Mouse (Mus musculus): ENCODE data around the gene Tm9sf4. TPM values are rescaled to one million over a fixed set of nuclear protein-coding genes. Genes with fewer than 3 reads are reported as not detected.

Tm9sf4 gene
- polyA plus RNA-seq, 1 experiment from 2014 or later = 95.3 TPM

DNA sequence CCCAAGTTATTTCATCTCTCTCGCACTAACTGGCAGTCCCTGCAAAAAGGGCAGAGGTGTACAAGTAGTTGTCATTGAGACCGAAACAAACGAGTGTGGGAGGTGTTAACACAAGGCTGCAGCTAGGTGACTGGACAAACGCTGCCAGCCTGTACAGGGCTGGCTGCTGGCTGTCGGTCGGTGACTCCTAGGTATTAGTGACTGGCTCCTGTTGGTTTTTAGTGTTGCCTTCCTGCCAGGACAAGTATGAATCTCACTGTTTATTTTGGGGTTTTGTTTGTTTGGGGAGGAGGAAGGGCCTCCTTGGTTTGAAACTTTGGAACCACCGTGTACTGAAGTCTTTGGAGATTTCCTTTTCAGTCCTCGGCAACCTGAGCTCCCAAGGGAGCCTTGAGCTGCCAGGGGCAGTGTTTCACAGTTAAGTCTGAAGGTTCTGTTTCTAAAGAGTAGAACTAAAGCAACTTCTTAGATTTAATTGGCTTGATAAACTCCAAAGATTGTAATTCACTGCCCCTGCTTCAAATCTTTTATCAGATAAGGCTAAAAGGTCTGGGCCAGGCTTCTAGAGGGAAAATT lies 15.0 kb downstream of the Tm9sf4 start:
- in situ Hi-C loops (cut with MboI; ENCODE audit: low pct_unique_long_range_greater_than_20kb) = no loop called here
- H3K27me3 ChIP-seq = no peaks in the 10 kb centered on the region
- DNase-seq (ENCODE audit: low read depth, low spot score) = no peak
- no peak for ATAC-seq
- TF ChIP-seq CTCF (IDR thresholded peaks at IDR 0.05) = no peak
- ChIA-PET POLR2A (no interaction called here), CTCF (interaction anchor here (1.1 to 1.3 kb wide), 2 partner anchors 13 to 29 kb away, joined by 3 to 4 read pairs; no protein-coding TSS in a partner anchor)

DNA sequence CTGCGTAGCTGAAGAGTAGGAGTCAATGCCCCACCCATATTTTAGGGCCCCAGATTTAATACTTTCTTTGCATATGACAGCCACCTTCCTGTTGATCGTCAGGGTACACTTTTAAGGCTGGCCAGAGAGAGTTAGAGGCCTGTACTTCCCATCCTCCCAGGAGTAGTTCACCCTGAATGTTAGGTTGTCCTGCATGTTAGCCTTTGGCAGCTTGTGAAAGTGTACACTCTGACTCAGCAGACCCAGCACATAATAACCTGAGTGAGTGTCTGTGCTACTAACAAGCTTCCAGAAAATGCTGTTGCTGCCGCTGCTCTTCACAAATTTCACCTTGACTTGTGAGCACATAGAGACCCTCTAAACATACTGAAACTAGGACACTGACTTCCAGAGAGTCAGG lies 16.1 kb downstream of the Tm9sf4 start:
- DNase-seq (ENCODE audit: low read depth, low spot score) (no peak), ATAC-seq (no peak)
- no peak for TF ChIP-seq CTCF (IDR thresholded peaks at IDR 0.05)
- in situ Hi-C loops (cut with MboI; ENCODE audit: low pct_unique_long_range_greater_than_20kb) = no loop called here
- POLR2A ChIA-PET = interaction anchor here (0.6 kb wide), 1 partner anchor 15 kb away, joined by 3 read pairs; no protein-coding TSS in a partner anchor
- CTCF ChIA-PET = interaction anchor here (1.3 kb wide), 2 partner anchors 14 to 30 kb away, joined by 3 to 4 read pairs; no protein-coding TSS in a partner anchor
- H3K27me3 ChIP-seq = no peaks in the 10 kb centered on the region

DNA sequence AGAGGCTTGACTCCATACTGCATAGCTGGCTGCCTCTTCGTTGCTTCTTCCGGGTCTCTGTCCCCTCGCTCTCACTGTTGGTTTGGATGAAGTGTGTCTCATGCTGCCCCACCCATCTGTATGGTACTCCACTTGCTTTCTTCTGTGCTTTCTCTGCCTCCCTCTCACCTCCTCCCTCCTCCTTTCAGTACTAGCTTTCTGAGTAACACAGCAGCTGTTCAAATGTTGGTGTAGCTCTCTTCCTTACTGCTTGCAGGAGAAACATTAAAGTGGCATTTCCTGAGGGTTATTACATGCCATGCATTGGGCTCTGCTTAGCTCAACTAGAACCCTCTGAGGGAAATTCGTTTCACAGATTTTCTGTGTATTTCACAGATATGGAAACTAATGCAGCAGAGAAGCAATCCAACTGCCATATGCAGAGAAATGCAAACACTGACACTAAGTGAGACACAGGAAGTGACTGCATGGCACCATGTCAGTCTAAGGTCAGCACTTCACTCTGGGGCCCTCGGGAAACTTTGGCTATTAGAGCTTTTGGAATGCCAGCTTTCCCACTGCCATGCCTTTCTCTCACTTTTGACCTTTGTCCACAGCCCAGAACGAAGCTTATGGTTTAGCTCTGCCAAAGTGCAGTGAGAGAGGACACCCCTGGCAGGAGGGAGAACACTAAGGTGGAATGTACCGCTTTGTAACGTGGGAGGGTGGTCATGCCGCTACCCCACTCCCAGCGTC lies 18.2 kb downstream of the Tm9sf4 start:
- no peak for TF ChIP-seq CTCF (IDR thresholded peaks at IDR 0.05)
- H3K27me3 ChIP-seq = no peaks in the 10 kb centered on the region
- ChIA-PET CTCF (interaction anchor here (1.2 kb wide), 1 partner anchor 37 kb away, joined by 3 read pairs; no protein-coding TSS in a partner anchor), POLR2A (no interaction called here)
- DNase-seq (ENCODE audit: low read depth, low spot score) (no peak), ATAC-seq (no peak)
- in situ Hi-C loops (cut with MboI; ENCODE audit: low pct_unique_long_range_greater_than_20kb) = no loop called here

DNA sequence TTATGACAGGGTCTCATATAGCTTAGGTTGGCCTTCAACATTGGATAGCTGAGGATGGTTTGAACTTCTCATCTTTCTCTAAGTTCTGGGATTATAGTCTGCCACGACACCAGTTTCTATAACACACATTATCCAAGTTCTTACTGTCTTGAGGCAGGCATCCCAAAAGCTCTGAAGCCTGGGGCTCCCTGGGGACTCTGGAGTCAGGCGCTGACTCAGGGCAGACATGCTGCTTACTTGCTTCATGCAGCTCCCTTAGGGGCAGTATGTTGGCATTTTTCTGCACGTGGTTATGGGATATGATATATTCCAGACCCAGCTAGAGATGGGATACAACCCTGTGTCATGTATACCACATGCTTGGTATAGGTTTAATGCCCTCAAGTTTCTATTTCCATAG lies 18.9 kb downstream of the Tm9sf4 start:
- CTCF ChIA-PET = interaction anchor here (1.2 kb wide), 1 partner anchor 37 kb away, joined by 3 read pairs; no protein-coding TSS in a partner anchor
- no peaks in the 10 kb centered on the region for H3K27me3 ChIP-seq
- no peak for DNase-seq (ENCODE audit: low read depth, low spot score)
- no peak for ATAC-seq
- POLR2A ChIA-PET = interaction anchor here (0.6 kb wide), 1 partner anchor 516 kb away, joined by 3 read pairs; no protein-coding TSS in a partner anchor
- in situ Hi-C loops (cut with MboI; ENCODE audit: low pct_unique_long_range_greater_than_20kb) = no loop called here
- no peak for TF ChIP-seq CTCF (IDR thresholded peaks at IDR 0.05)

DNA sequence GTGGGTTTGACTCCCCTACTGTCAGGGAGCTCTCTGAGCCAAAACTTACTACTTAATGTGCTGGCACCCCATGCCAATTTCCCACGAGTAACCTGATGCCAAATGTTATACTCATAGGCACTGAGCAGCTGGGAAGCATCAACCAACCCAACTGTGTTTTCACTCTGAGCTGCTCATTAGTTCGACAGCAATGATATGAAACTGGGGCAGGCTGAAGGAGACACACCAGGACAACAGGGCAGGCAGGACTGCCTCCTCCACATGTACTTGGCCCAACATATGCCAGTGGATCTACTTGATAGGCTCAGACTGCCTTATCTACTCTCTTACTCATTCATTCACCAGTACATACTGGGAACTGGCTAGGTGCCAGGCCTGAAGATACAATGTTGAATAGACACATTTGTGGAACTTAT lies 25.1 kb downstream of the Tm9sf4 start:
- CTCF ChIA-PET = interaction anchor here (0.8 kb wide), 1 partner anchor 12 kb away, joined by 3 read pairs; no protein-coding TSS in a partner anchor
- TF ChIP-seq CTCF (IDR thresholded peaks at IDR 0.05) = no peak
- in situ Hi-C loops (cut with MboI; ENCODE audit: low pct_unique_long_range_greater_than_20kb) = no loop called here
- no peak for DNase-seq (ENCODE audit: low read depth, low spot score)
- H3K27me3 ChIP-seq = no peaks in the 10 kb centered on the region
- no peak for ATAC-seq
- POLR2A ChIA-PET = no interaction called here

DNA sequence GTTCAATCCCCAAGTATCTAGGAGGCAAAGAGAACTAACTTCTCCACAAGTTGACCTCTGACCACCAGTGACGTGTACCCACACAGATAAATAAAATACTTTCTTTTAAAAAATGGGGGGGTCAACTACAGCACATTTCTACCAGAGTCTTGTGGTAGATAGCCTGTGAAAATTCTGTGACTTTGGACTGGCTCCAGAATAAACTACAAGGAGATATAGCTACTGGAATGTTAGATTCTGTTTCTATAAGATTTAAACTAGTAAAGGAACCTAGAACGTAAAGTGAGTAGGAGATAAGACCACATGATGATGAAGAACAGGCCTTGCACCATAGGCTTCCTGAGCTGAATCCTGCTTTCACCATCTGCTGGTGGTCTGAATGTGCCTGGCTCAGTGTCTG lies 26.7 kb downstream of the Tm9sf4 start:
- POLR2A ChIA-PET = no interaction called here
- no peaks in the 10 kb centered on the region for H3K27me3 ChIP-seq
- TF ChIP-seq CTCF (IDR thresholded peaks at IDR 0.05) = no peak
- DNase-seq (ENCODE audit: low read depth, low spot score) = no peak
- in situ Hi-C loops (cut with MboI; ENCODE audit: low pct_unique_long_range_greater_than_20kb) = no loop called here
- CTCF ChIA-PET = no interaction called here
- no peak for ATAC-seq

DNA sequence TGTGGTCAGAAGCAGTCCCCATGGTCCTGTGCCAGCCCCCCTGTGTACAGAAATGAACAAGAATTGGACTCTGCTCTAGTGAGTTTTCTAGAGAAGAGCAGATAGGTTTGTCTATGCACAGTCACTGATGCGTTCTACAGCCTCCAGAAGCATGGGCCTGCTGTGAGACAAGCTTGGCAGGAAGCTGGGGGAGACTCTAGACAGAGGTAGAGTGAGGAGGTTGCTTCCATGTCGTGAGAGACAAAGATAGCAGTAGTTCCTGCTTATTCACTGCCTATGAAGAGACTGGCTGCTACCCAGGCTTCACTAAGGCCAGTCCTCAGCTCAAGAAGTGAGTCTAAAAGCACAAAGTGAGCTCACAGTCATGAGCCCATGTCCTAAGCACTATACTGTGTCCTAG lies 30.1 kb downstream of the Tm9sf4 start:
- ATAC-seq (no peak), DNase-seq (ENCODE audit: low read depth, low spot score) (no peak)
- POLR2A ChIA-PET = no interaction called here
- no peaks in the 10 kb centered on the region for H3K27me3 ChIP-seq
- no peak for TF ChIP-seq CTCF (IDR thresholded peaks at IDR 0.05)
- CTCF ChIA-PET = interaction anchor here (1.0 kb wide), 1 partner anchor 14 kb away, joined by 3 read pairs; no protein-coding TSS in a partner anchor
- in situ Hi-C loops (cut with MboI; ENCODE audit: low pct_unique_long_range_greater_than_20kb) = no loop called here

DNA sequence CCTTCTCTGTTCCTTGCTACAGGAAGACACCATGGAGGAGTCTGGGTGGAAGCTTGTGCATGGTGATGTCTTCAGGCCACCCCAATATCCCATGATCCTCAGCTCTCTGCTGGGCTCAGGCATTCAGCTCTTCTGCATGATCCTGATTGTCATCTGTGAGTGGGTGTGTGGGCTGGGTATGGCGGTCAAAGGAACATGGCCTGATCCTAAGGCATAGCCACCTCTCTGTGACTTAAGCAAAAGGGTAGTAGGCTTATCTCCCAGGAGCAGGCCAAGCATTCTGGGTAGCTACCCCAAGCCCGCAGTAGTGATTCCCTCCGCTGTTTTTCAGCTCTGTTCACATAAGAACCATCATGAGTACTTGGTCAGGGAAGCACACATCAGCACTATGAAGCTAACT lies 33.2 kb downstream of the Tm9sf4 start:
- ChIA-PET CTCF (interaction anchor here (1.0 to 1.8 kb wide), 4 partner anchors 9 to 12 kb away, joined by 3 to 7 read pairs (median 4); no protein-coding TSS in a partner anchor), POLR2A (interaction anchor here (0.7 to 0.9 kb wide), 2 partner anchors 10 to 20 kb away, joined by 3 read pairs; no protein-coding TSS in a partner anchor)
- H3K27me3 ChIP-seq = no peaks in the 10 kb centered on the region
- ATAC-seq = no peak
- DNase-seq (ENCODE audit: low read depth, low spot score) = no peak
- in situ Hi-C loops (cut with MboI; ENCODE audit: low pct_unique_long_range_greater_than_20kb) = no loop called here
- TF ChIP-seq CTCF (IDR thresholded peaks at IDR 0.05) = no peak

DNA sequence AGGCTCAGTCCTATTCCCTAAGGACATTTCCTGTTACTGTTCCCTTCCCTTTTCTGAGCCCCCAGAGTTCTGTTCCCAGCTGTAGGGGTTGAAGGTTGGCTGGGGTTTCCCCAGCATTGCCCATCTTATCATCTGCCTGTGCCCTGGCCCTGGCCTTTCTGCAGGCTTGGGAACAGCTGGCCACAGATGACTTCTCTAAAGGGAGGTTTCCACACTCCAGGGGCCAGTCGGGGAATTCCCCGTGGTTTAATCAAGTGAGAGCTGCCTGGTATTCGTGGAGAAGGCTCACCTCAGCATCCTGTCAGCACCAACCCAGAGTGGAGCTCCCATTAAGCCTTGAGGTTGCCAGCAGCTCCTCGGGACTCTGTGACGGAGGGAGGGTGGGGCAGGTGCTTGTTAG lies 37.4 kb downstream of the Tm9sf4 start:
- DNase-seq (ENCODE audit: low read depth, low spot score) (no peak), ATAC-seq (no peak)
- in situ Hi-C loops (cut with MboI; ENCODE audit: low pct_unique_long_range_greater_than_20kb) = no loop called here
- no peaks in the 10 kb centered on the region for H3K27me3 ChIP-seq
- POLR2A ChIA-PET = no interaction called here
- CTCF ChIA-PET = interaction anchor here (1.1 to 1.2 kb wide), 2 partner anchors 12 to 51 kb away, joined by 3 read pairs; no protein-coding TSS in a partner anchor
- no peak for TF ChIP-seq CTCF (IDR thresholded peaks at IDR 0.05)

DNA sequence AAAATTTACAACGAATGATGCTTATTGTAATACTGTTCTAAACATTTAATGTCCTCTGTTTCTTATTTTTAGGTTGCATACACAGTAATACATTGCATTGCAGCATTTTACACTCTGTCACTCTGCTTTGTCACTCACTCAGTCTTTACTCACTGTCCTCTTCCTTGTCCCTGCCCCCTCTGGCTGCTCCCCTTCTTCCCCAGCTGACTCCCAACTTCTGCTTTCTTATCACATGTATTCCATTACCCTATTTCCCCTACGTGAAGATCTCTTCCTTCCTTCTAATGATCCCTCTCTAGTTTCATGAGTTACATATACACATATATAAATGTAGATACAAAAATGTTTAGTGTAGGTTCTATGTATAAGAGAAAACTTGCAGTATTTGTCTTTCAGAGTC lies 38.0 kb downstream of the Tm9sf4 start:
- in situ Hi-C loops (cut with MboI; ENCODE audit: low pct_unique_long_range_greater_than_20kb) = no loop called here
- ChIA-PET CTCF (no interaction called here), POLR2A (no interaction called here)
- ATAC-seq = no peak
- DNase-seq (ENCODE audit: low read depth, low spot score) = no peak
- no peak for TF ChIP-seq CTCF (IDR thresholded peaks at IDR 0.05)
- no peaks in the 10 kb centered on the region for H3K27me3 ChIP-seq

DNA sequence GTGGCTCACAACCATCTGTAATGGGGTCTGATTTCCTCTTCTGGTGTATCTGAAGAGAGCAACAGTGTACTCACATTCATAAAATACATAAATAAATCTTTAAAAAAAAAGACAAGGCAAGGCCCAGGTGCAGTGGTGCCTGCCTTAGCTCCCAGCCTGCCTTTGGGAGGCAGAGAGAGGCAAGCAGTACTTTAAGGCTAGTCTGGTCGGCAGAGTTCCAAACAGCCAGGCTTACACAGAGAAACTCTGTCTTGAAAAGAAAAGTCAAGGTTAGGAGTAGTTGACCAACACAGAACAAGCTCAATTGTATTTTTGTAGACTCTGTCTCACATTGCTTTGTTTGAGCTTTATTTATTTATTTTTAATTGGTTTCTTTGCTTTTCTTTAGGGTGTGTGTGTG lies 41.7 kb downstream of the Tm9sf4 start:
- CTCF ChIA-PET = interaction anchor here (2.1 kb wide), 1 partner anchor 8 kb away, joined by 5 read pairs; no protein-coding TSS in a partner anchor
- no peaks in the 10 kb centered on the region for H3K27me3 ChIP-seq
- in situ Hi-C loops (cut with MboI; ENCODE audit: low pct_unique_long_range_greater_than_20kb) = no loop called here
- no peak for TF ChIP-seq CTCF (IDR thresholded peaks at IDR 0.05)
- ATAC-seq (no peak), DNase-seq (ENCODE audit: low read depth, low spot score) (no peak)
- POLR2A ChIA-PET = interaction anchor here (0.8 kb wide), 1 partner anchor 13 kb away, joined by 4 read pairs; no protein-coding TSS in a partner anchor

All from Patski (cell line).